Mouse (Mus musculus): ENCODE data around the gene Omp.

Gene Omp

GRCm38 (mm10) chr7:98103002-98103941, 42.0 kb downstream of the Omp start:
- DNase-seq (ENCODE audit: extremely low spot score) = peak; percentile 84

GRCm38 (mm10) chr7:98102488-98102887, 42.8 kb downstream of the Omp start:
- DNase-seq (ENCODE audit: extremely low spot score) = no peak

GRCm38 (mm10) chr7:98097557-98097956, 47.7 kb downstream of the Omp start:
- DNase-seq (ENCODE audit: extremely low spot score) = no peak

- no peak for DNase-seq (ENCODE audit: extremely low spot score)
Observed at GRCm38 (mm10) chr7:98095852-98096251, 49.5 kb downstream of the Omp start.

Data from embryo, embryonic 9.5 days (tissue).